Mouse (Mus musculus) spleen, postnatal 36 days (tissue): ENCODE measurements at regions not wholly inside any gene's neighbourhood (a gene's known extent, or its start where the extent isn't known, plus 50 kb on each side); places are given as distances from the start of the nearest gene placed in this dataset.

ENCODE experiments used
- DNase-seq, 2 experiments: peaks; one replicate each; pipeline ENCODE4 v3.0.0; 2022; ENCODE audit warnings: low spot score in 2 of 2, mixed read lengths in 1 of 2

DNA sequence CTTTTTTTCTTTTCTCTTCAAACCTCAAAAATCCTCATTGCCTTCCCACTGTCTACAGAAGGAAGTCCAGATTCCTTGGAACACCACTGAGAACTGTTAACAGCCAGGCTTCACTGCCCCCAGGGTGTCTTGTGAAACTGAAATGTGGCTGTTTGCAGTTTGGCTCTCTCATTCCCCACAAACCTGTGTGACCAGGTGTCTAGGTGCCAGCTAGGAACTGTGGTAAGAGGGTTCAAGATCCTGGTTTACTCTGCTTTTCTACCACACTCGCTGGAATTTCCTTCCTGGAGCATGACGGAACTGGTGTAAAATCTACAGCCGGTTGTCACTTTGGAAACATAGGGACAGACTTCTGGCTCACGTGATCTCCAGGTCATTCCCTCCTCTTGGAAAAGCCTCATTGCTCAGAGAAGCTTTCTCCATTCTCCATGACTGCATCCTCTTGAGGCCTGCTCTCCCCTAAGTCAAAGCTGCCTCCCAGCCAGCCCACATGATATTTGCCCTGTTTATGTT is 660.2 kb downstream of the Zfp706 start:
- DNase-seq: no peak

DNA sequence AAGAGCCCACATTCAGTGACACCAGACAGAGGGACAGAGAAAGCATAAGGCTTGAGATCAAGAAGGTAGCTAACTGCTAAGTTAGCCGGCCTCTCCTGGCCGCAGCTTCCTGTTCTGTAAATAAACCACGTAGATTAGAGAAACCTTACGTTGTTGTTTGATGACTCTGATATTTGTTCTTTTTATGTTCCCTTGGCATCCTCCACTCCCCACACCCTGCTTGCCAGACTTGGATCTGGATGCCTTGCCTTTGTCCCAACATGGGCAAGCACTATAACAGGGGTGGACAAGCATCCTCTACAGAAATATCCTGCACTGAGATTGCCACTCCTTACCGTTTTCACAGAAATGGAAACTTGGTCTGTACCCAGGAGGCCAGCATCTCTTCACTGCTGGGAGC is 661.4 kb downstream of the Zfp706 start:
- DNase-seq: no peak

DNA sequence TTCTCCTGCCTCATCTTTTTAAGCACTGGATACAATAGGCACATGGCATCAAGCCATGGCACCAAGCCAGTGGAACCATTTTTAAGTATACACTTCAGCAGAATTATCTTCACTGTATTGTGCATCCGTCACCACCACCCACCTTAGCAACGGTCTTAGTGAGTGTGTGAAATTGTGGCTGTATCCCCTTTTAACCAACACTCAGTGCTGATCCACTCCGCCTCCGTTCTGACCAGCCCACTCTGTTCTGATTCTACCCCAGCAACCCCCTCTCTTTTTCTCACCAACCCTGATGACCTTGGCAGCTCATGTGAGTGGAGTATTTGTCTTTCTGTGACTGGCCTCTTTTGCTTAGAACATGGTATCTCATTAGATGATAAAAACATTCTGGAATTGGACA is 662.2 kb downstream of the Zfp706 start:
- DNase-seq: no peak

DNA sequence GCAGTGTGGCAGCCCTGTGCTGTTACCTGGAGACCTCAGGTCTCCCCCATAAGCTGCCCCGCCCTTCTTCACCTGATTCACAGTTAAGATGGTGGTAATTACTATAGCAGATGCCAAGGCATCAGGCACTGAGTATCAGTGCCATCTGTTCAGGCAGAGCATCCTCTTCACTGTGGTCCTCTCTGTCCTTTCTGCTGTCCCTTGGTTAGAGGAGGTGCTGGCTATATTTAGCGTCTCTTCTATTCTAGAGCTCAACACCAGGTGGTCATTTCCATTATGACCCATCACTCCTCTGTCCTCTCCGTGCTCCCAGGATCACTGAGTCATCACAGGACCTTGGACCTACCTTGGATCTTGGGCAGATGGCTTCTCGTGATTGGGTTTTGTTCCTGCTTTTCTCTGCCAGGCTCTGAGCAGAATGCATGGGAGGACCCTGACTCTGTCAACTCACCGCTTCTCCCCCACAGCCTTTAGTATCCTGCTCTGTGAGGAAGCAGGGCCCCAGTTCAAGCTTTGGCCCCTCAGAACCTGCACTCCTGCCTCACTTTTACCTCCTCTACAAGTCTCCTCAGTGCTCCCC is 667.5 kb downstream of the Zfp706 start:
- no peak for DNase-seq

DNA sequence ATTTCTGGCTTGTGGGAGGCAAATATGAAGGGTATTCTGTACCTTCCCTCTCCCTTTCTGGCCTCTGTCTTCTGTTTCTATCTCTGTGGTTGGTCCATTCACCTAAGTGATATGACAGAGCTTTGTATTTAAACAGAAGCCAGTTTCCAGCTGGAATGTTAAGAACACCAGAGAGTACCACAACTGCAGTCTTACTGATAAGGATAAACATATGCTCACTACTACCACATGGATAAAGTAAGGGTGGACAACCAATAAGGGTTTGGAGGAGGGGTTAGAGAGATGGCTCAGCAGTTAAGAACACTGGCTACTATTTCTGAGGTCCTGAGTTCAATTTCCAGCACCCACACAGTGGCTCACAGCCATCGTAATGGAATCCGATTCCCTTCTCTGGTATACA is 668.8 kb downstream of the Zfp706 start:
- DNase-seq: no peak

DNA sequence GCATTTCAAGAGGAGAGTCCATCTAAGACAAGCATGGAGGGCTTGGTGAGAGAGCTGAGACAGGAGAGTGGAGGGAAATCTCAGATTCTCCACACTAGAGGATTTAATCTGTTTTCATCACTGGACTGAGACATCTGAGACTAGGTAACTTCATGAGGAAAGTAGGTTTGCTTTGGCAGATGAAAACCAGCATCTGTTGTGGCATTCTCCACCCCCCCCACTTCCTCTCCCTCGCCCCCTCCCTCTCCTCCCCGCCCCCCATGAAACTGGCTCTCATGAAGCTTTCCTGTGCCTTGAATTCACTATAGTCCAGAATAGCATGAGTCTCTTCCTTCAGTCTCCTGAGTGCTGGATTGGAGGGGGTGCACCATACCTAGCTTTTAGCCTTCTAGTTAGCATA is 670.7 kb downstream of the Zfp706 start:
- no peak for DNase-seq

DNA sequence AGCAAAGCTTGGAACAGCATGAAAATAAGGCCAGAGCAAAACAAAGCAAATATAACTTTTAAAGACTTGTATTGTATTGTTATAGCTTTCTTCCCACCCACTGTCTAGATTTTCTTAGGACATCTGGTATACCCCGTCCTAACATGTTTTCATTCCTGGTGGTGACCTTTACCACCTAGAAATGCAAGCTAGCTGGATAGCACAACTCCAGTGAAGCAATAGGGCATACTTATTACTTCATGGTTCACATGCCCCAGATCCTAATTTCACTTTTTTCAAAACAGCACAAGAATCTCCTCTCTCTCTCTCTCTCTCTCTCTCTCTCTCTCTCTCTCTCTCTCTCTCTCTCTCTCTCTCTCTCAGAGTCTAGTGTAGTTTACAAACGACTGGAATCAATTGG is 672.5 kb downstream of the Zfp706 start:
- no peak for DNase-seq

DNA sequence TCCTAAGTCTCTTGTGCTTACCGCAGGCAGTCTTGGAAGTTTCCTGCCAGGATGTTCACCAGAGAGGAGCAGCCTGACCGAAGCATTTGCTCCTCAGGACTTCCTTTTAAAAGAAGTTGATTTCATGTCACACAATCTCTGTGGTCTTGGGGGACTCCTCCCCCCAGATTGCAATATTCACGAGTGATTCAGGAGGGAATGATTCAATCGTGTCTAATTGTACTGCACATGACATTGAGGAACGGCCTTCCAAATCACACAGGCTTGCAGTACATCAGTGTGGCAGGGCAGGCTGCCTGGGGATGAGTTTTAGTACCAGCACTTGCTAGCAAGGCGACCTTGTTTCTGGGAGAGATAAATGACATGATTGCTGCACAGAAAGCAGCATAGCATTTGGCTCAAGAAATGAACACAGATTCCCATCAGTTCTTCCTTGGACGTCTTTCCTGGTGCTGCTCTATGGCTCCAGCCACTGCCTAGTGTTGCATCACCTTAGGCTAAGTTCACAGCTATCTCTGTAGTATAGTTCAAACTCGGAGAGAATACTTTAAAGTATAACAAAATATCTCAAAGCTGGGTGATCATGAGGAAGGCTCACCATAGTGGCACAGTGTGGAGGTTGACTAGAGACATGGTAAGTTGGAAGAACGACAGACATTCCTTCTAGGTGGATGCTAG is 673.0 kb downstream of the Zfp706 start:
- no peak for DNase-seq

DNA sequence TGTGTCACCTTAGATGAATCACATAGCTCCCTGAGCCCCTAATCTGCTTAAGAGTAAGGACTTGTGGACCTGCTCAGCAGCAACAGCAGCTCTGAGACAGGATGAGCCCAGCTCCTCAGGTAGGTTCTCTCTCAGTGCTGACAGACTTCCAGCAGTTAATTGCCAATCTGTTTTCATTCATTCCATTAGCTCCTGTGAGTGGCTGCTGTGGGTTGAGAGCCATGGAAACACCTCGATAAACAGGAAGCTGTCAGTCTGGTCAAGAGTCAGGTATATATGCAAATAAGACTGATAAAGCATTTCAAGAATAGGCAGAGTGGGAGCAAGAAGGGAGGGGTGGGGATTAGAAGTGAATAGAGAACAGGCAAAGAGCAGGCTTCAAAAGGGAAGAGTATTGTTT is 673.7 kb downstream of the Zfp706 start:
- no peak for DNase-seq

DNA sequence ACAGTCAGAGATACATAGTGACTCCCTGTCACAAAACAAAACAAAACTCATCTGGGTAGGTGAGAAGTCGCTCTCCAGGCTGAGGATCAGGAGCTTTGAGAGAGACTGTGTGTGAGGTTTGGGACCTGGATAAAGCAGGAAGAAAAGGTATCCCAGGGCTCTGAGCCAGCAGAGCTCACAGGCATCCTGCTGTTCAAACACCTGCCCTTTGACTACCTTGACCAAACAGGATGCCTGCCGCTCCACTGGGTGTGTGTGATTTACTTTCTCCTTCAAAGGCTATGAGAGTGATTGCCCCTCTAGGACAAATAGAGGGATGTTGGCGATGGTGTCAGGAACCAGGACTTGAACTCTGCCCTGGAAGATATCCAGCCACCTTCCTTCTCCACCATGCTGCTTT is 674.3 kb downstream of the Zfp706 start:
- DNase-seq: no peak
